Mouse (Mus musculus) erythroblast, adult 5-6 weeks (primary cell): ENCODE data around the gene Col20a1. TPM values are rescaled to one million over a fixed set of nuclear protein-coding genes. Genes with fewer than 3 reads are reported as not detected.

Experiments
- ATAC-seq: replicated peaks from 2 replicates; pipeline ENCODE4 v1.8.0; 2016; ENCODE audit warnings: moderate number of reproducible peaks, mild to moderate bottlenecking, moderate TSS enrichment, inconsistent platforms; ENCODE audit not compliant: poor library complexity, low FRiP score, severe bottlenecking
- total RNA-seq, 2 experiments: library from RNA; stranded (forward) in 1 of 2; stranded (reverse) in 1 of 2; fragments of 150-400 nt in 1 of 2; fragments of 200-764, 138-1000 nt in 1 of 2; gene quantifications; 2 replicates each; pipeline versions ENCODE4 v1.2.3 to v1.2.4; 2015 to 2017; ENCODE audit warnings: low replicate concordance in 2 of 2

Col20a1 gene
- total RNA-seq (2015; ENCODE audit: low replicate concordance), result 1.7 TPM in 1 of 2 replicates, not detected in the other
- 0.26 and 0.42 TPM in 2 replicates for total RNA-seq (2017; ENCODE audit: low replicate concordance)

DNA sequence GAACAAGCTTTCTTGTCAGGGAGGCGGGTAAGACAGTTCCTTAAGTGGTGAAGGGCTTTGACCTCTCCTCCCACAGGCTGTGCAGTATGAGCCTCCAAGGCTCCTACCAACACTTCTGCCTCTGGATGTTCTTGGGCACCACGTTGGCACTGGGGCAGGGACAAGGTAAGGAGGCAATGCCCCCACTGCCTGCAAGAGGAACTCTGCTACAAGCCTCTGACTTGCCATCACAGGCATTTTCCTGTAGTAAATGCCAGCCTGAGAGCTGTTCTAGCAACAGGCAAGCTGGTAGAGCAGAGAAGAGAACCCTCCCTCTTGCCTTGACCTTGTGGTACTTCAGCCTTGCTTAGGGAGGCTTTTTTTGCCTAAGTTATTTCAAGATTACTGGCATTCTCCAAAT, at the start of gene Col20a1:
Col20a1 (plus strand) TSS at position 87 of the 400 bp plus-strand sequence.
- no peak for ATAC-seq

DNA sequence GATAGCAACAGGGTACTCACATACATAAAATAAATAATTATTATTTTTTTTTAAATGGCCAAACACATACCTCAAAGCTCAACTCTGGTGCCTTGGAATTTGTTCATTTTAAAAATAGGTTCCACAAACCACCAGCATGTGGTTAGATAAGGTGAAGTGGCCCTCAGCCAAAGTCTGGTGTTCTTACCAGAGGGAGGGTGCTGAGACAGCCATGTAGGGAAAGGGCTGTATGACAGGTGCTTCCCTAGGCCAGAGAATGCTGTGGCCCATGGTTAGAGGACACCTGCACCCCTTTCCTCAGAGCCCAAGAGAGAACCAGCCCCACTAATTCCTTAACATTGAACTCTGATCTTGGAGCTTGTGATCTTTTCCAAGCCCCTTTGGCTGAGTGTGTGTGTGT, 46.1 kb upstream of the Col20a1 start:
- no peak for ATAC-seq

DNA sequence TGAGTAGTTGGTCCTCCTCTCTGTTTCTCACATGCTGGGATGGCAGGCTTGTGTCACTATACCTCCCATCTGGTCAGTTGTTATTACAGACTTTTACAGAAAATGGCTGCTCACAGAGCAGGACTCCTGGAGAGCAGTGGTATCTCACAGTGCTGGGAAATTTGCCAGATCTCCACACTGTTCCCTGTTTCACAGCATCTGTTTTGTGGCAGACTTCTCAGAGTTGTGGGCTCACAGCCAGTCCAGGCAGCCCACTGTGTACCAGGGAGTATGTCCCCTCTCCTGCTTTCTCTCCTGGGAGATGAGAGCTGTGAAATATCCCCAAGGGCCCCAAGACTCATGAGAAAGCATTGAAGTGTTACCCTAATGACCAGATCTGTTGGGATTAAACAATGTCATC, 44.5 kb upstream of the Col20a1 start:
- no peak for ATAC-seq

DNA sequence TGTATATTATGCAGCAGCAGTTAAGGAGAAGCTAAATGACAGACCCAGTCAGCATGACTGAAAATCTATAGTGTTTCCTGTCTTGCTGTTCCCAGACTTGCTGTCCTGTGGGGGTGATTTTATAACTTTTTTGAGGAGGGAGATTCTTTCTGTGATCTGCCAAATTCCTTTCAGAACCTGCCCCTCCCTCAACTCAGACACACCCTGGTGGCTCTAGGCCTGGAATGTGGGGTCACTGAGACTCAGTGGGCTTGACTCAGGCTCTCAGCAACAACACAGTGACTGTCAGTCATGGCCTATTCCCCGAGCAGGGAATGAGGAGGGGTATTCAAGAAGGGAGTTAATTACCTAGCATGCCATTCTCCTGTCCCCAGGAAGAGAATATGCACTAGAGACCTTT, 36.4 kb upstream of the Col20a1 start:
- ATAC-seq, result no peak

DNA sequence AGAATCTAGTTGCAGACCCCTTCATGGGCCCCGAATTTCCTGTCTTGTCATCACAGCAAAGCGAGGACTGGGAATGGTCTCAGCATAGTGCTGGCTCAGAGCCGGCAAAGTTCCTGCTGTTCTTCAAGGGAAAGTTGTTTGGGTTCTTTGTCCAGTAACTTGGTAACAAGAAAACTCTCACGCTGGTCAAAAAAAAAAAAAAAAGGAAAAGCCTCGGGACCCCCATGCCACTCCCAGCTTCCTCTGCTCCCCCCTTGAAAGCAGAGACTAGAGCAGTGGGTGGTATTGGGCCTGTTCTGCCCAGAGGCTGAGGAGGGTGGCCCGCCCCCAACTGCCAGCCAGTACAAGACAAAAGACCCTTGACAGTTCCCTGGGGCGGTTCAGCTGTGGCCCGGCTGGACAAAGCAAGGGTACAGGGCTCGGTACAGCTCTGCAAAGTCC, 33.6 kb upstream of the Col20a1 start:
- no peak for ATAC-seq

DNA sequence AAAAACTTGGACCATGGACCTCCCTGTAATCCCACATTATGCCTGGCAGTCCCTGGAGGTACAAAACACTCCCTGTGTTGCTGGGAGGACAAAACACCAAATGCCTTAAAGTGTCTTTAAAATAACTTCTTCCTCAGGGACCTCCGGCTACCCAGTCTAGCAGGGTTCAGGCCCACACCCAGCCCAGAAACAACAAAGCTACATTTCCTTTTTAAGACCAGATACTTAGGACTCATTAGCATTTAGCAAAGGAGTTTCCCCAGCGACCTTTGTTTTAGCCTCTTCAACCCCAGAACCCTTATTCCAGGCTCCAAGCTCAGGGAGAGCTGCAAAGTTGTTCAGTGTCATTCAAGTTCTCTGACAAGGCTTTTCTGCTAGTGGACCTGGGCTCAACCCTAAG, 32.7 kb upstream of the Col20a1 start:
- no peak for ATAC-seq

DNA sequence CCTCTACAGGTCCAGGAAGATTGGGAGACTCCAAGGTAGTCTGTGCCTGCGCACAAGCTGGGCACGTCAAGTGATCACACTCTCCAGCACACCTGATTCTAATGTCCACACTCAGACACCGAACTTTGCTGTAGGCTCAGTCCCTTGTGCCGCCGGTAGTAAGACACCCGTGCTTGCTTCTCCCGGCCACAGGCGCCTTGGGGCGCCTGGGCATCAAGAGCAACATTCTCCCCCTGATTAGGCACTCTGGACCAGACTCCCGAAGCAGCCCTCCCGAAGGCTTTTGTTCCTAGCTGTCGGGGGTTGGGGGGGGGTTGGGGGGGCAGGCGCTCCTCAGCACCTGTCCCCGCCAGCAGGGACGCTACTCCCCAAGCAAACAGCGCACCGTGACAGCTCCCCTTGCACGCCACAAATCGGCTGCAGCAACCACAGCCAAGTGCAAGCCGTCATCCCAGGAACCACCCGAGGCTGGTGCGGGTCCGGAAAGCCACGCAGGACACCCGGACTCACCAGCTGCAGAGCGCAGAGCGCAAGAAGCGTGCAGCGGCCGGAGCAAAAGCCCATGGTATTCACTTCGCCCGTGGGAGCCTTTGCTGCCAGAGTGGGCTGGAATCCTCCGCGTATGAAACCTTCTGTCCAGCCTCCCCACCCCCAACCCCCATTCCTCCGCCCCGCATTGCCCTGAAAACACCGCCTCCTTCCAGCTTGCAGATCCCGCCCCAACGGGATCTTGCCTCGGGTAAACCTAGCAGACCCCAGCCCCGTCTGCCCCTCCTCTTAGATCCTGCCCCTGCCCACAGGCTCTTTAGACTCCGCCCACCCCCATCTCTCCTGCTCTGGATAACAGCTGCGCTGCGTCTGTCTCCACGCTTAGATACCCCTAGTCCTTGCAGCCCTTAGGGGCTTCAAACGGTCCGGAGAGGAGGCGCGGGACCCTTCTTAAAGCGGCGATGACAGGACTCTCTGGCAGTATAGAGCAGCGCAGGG, 32.0 kb upstream of the Col20a1 start, which contains the start of gene Nkain4:
Nkain4 (minus strand) TSS at position 639 of the 987 bp plus-strand sequence.
- no peak for ATAC-seq

DNA sequence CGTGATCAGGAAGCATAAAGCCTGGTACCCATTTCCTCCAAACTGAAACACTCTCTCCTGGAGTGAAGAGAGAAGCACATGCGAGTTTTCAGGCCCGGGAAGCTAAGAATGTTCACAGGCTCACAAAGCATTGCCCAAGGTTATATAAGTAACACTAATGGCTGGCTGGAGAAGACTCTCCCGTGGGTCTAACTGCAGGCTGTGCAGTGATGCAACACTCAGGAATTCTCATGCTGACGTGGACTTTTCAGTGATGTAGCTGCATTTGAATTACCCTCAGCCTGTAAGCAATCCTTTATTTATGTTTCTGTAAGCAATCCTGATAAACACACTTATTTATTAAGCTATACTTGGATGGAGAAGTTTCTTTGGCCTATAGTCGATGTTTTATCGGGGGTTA, 26.7 kb upstream of the Col20a1 start:
- ATAC-seq, result no peak

DNA sequence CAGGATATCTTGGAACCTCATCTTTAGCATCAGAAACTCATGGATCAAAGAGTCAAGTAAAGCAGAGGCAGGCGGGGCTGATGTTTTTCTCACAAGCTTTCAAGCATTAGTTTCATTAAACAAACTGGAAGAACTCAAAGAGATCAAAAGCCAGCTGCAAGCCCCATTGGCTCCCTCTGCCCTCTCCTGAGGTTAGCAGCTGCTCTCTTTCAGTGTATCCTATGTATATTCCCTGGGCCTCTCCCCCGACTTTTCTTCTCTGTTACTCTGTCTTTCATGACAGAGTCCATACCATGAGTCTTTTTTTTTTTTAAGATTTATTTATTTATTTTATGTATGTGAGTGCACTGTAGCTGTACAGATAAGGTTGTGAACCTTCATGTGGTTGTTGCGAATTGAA, 26.1 kb upstream of the Col20a1 start:
- no peak for ATAC-seq

DNA sequence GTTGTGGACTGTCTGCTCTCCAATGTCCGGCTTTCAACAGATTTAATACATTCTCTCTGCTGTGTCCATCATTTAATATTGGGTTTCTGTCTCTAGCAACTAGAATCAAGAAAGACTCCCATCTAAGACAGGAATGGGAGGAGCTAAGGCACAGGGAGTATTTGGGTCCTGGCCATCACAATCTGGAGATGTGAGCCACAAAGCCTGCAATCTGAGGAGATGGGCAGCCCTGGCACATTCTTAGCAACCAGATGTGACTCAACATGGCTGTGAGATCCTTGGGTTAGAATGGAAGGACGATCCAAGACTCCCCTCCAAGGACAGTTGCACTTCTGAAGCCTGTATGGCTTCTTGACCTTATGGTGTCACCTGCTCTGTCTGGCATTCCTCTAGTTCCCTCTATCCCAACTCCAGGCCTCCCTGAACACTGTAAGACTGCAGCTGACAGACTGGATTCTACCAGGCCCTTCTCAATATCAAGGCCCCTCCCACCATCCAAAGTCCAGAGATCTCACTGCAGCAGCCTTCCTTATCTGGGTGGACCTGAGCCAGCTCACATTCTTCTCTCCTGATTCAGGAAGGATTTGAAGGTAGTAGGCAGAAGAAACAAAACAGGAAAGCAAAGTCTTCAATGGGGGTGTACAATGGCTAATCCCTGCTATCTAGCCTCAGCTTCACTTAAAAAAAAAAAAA, 23.6 kb upstream of the Col20a1 start:
- no peak for ATAC-seq

DNA sequence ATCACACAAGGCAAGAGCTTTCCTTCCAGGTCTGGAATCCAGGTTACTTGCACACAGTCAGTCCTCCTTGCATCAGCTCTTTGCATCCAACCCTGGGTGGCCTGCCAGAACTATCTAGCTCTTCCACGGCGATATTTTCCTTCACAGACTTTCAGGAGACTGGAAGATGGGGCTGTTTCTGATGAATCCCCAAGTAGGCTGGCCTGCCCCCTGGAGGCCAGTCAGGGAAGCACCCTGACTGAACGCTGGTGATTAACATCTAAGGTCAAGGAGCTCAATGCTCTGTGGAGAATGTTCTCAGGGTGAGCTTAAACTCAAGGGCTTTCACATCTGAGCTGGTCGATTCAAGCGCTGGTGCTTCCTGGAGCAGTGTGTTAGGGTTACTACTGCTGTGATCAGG, 22.4 kb upstream of the Col20a1 start:
- ATAC-seq, result peak; percentile 63

DNA sequence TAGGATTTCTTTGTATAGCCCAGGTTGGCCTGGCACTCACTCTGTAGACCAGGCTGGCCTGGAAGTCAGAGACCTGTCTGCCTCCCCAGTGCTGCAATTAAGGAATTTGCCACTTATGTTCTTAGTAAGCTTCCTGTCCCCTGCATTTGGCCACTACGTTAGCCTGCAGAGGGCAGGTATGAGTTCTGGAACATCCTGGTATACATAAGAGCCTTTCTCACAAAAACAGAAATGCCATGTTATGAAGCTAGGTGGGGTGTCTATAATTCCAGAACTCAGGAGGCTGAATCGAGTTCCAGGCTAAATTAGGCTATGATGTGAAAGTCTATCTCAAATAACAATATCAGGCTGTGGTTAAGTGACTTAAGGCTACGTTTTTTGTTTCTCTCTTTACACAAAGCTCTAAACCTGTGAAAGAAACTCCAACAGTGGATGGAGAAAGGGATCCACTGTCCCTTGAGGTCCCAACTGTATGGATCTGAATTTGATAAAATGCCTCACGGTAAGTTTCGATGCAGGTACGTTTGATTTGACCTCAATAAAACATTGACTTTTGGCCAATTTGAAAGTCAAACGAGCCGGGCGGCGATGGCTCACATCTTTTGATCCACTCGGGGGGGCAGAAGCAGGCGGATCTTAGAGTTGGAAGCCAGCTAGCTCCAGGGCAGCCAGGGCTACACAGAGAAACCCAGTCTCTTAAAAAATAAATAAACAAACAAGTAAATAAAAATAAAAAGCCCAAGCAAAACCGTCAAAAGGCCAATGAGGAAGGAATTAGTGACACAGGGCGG, 20.0 kb upstream of the Col20a1 start:
- ATAC-seq, result no peak

DNA sequence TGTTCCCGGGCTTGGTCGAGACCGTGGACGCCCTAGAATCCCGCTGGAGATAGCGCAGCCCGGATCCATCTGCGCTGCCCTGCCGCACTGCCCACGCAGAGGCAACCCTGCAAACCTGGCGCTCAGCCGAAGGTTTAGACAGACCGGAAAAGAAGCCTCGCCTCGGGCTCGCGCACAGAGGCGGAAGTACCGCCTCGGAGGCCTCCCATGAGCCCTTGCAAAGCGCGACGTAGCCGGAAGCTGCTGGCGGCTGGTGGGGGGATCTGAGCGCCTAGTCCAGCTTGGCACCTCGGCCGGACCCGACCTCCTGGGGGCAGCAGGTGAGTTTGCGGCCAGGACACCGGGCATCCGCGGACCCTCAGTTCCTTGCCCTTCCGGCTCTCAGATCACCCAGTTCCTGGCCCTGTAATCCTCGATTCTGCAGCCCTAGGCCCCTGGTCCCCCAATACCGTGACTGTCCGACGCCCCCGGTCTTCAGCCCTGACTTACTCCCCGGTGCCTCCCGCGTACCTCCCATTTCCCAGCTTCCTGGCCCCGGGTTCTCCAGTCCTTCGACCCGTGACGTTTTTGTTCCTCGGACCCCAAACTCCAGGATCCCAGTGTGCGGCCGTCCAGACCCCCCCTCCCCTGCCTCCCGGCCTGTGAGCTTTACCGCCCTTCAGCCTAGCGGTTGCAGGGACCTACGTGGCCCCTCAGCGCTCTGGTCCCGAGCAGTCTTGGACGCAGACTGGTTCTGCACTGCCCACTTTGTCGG, 19.1 kb upstream of the Col20a1 start, which contains the start of gene Arfgap1:
Arfgap1 (plus strand) TSS at position 216 of the 754 bp plus-strand sequence.
- peak; percentile 94 for ATAC-seq

DNA sequence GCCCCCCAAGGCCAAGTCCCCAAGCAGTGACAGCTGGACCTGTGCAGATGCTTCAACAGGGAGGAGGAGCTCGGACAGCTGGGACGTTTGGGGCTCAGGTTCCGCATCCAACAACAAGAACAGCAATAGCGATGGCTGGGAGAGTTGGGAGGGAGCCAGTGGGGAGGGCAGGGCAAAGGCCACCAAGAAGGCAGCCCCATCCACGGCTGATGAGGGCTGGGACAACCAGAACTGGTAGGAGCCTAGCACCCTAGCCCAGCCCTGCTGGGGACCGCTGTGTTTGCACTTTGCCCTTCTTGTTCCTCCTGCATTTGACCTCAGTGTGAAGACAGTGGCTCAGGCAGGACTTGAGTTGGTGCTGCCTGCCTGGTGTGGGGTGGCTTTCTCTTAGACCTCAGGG, 5.2 kb upstream of the Col20a1 start:
- ATAC-seq, result no peak

DNA sequence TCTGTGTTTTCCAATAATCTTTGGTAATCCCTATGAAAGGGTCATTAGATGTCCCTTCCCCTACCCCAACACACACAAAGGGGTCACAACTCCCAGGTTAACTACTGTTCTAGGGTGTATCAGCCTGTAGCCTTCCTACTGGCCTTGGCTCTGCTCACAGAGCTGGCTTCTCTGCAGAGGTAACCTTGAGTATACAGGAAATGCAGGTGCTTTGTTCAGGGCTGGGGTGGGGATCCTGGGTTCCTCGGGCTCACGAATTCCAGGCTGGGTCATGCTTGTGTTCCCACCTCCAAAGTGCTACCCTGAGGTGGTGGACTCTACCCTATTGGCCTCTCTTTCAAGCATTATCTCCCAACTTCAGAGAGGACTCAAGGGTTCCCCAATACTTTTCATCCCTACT, 700 bp upstream of the Col20a1 start:
- no peak for ATAC-seq

DNA sequence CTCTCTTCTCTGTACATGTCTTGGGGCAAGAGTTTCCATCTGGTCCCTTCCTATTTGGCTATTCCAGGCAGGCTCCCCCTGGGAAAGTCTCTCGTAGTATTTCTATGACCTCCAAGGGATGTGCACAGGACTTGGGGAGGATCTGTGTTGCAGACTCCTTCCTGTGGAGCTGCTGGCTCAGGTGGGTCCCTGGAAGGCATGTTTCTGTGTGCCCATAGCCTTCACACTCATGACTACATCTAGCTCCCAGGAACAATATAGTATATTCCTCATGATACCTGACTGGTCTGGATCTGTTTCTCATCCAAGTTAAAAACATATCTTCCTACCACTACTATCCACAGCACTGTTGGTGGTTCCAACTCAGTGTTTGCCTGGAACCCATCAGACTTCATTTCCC, 666 bp downstream of the Col20a1 start:
- no peak for ATAC-seq

DNA sequence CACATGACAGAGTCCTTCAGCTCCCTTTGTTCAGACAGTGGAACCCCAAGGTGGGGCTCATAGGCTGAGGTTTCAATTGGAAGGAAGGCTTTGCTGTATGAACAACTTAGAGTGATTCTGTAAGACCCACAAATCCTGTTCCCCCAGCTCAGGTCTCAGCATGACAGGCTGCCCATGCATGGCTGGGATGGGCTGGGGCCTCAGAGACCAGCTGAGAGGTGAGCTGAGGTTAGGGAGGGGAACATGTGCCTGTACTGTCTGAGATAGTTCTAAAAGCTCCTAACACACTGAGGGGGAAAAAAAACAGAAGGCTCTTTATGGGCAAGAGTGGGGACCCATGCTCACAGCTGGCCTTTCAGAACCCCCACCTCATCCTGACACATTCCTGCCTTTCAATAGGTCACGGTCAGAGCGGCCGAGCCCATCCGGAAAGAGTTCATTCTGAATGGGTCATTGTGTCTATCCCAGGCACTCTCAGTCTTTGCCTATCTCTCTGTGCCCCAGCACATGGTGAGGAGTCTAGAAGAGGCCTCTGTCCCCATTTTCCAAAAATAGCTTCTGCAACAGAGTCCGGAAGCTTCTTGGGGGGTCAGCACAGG, 1.2 kb downstream of the Col20a1 start:
- no peak for ATAC-seq

DNA sequence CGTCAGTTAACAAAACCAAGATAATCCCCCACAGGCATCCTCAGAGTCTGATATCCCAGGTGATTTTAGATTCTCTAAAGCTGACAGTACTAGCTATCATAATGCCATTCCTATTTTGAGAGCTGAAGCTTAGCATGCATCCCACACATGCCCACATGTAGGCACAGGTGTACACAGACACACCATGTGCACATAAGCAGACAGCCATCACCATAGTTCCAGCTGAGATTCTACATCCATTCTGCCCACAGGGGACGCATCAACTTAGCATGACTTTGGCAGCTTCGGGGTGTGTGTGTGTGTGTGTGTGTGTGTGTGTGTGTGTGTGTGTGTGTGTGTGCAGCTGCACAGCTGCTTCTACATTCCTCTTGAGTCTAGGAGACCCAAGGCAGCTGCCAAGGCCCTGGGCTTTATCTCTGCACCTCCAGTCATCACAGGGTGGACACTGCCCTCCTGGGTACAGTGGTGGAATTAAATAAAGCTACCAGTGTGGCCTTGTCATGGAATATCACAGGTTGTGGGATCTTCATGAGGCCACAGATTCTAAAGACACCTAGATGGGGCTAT, 2.1 kb downstream of the Col20a1 start:
- ATAC-seq, result no peak
